Mouse (Mus musculus) splenic B cell, adult 2 months (primary cell): Measurements from ENCODE around the gene Wdcp.
"Not testable (repeated sequence)": the region's sequence is repeated elsewhere in the genome, so short reads cannot be mapped to it uniquely, and the experiment has no call there.

ENCODE experiments used
- DNase-seq: peaks from one replicate; pipeline ENCODE4 v3.0.0-alpha.2; 2011; ENCODE audit warnings: low read depth, low spot score
- H3K27me3 ChIP-seq: 2 replicates; pipeline ENCODE4 v1.6.1; 2012; ENCODE audit warnings: mild to moderate bottlenecking, low read length, moderate library complexity, mixed read lengths; ENCODE audit not compliant: control insufficient read depth, poor library complexity, insufficient read depth, severe bottlenecking
- H3K36me3 ChIP-seq: 2 replicates; pipeline ENCODE4 v1.6.1; 2012; ENCODE audit warnings: mild to moderate bottlenecking, low read length, moderate library complexity, mixed read lengths; ENCODE audit not compliant: control insufficient read depth, poor library complexity, insufficient read depth, severe bottlenecking

Gene Wdcp

GRCm38 (mm10) chr12:4879048-4879447, 35.9 kb downstream of the Wdcp start:
- DNase-seq = peak; percentile 40
- no peaks in the 10 kb centered on the region for H3K27me3 ChIP-seq

GRCm38 (mm10) chr12:4882086-4882485, 39.0 kb downstream of the Wdcp start:
- DNase-seq = no peak
- Histone ChIP-seq H3K27me3 (no peaks in the 10 kb centered on the region), H3K36me3 (peaks cover 3% of the 10 kb centered on the region)

More at GRCm38 (mm10) chr12:4879048-4879447, 35.9 kb downstream of the Wdcp start:
- peaks cover 3% of the 10 kb centered on the region for H3K36me3 ChIP-seq

DNA sequence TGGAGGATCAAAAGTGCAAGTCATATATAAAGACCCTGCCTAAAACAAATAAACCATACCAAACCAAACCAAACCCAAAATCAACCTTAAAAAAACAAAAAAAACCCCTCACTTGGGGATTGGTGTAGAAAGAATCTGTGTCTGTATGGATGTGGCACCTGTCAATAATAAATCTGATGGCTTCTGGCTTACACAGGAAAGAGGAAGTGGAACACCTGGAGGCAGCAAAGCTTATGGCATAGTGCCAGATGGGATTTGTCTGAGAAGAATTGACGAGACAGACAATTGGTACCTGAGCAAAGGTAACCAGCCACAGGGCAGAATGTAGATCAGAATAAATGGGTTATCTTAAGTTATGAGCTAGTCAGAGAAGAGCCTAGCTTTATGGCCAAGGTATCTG, 42.0 kb downstream of the Wdcp start:
- peak; percentile 39 for DNase-seq
- Histone ChIP-seq H3K36me3 (peaks cover 5% of the 10 kb centered on the region), H3K27me3 (no peaks in the 10 kb centered on the region)

GRCm38 (mm10) chr12:4886581-4886980, 43.5 kb downstream of the Wdcp start:
- not testable (repeated sequence) for H3K36me3 ChIP-seq, DNase-seq, H3K27me3 ChIP-seq

DNA sequence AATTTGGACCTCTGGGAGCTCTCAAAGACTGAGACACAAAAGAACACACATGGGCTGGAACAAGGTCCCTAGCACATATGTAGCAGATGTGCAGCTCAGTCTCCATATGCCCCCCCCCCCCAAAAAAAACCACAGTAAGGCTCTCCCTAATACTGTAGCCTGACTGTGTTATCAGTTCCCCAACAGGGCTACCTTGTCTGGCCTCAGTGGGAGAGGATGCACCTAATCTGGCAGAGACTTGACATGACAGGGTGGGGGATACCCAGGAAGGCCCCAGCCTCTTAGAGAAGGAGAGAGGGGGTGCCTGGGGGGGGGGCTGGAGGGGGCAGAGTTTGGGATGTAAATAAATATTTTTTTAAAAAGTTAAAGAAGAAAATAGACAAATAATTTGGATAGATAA, 45.6 kb downstream of the Wdcp start:
- no peak for DNase-seq
- Histone ChIP-seq H3K27me3 (no peaks in the 10 kb centered on the region), H3K36me3 (peaks cover 8% of the 10 kb centered on the region; the same call in 1 of the 2 replicates)

GRCm38 (mm10) chr12:4889251-4889650, 46.1 kb downstream of the Wdcp start:
- Histone ChIP-seq H3K36me3 (peaks cover 8% of the 10 kb centered on the region; the same call in 1 of the 2 replicates), H3K27me3 (no peaks in the 10 kb centered on the region)
- DNase-seq = no peak

DNA sequence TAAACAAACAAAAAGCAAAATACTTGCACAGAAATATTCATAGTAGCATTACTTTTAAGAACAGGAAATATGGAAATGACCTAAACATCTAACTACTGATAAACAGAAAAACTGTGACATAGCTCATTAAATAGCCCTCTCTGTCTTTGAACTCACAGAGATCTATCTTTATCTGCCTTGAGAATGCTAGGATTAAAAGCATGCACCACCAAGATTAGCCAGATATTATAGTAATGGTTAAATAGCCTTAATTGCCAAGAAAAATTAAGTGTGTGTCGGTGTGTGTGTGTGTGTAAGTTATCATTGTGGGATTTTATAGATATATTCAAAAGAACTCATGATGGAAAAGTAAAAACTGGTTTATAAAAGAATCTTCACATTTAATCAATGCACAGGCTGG, 46.8 kb downstream of the Wdcp start:
- DNase-seq = no peak
- Histone ChIP-seq H3K36me3 (peaks cover 8% of the 10 kb centered on the region; the same call in 1 of the 2 replicates), H3K27me3 (no peaks in the 10 kb centered on the region)

GRCm38 (mm10) chr12:4898024-4898423, 54.9 kb downstream of the Wdcp start:
- Histone ChIP-seq H3K27me3 (no peaks in the 10 kb centered on the region), H3K36me3 (peaks cover 2% of the 10 kb centered on the region; the same call in 1 of the 2 replicates)
- no peak for DNase-seq

- no peaks in the 10 kb centered on the region for H3K36me3 ChIP-seq
- no peaks in the 10 kb centered on the region for H3K27me3 ChIP-seq
- peak; percentile 25 for DNase-seq
Measured at GRCm38 (mm10) chr12:4905946-4906345, 62.8 kb downstream of the Wdcp start.

GRCm38 (mm10) chr12:4906476-4906875, 63.4 kb downstream of the Wdcp start:
- DNase-seq = no peak
- Histone ChIP-seq H3K27me3 (no peaks in the 10 kb centered on the region), H3K36me3 (no peaks in the 10 kb centered on the region)

DNA sequence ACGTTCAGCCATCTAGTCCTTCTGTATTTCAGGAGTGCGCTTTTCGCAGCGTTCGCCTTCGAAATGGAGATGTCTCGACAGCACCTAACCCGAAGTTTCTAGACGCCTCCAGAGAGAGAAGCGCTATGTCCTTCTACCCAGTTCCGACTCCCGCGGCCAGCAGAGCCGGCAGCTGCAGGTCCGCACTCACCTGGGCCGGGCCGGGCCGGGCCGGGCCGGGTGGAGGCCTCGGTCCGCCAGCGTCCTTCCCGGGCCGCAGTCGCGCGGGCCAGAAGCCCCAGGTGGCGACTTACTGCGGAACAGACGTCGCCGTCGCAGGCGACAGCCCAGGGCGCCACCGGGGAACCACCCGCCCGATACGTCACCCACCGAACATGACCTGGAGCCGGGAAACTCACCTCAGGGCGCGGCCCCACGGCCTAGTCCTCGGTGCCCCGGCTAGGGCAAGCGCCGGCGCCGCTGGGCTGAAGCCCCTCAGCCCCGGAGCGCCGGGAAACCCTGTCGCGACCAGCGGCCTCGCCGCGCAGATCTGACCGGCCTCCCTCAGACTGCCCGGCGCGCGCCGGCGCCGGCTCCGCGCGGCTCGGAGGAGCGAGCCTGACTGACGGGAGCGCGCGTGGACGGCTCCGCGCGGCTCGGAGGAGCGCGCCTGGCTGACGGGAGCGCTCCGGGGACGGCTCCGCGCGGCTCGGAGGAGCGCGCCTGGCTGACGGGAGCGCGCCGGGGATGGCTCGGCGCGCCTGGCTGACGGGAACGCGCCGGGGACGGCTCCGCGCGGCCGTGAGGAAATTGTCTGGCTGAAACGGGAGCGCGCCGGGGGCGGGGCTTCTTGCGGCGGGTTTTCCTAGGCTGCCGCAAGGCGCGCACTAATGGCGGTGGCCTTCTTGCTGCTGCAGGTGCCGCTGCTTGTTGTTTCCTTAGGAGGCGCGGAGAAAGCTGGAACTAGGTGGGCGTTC, 64.1 kb downstream of the Wdcp start, which contains the start of gene Ubxn2a:
Gene Ubxn2a, minus strand, starts transcription at position 755 of the 956 bp plus-strand sequence.
- no peaks in the 10 kb centered on the region for H3K36me3 ChIP-seq
- no peaks in the 10 kb centered on the region for H3K27me3 ChIP-seq
- DNase-seq = peak; percentile 95

GRCm38 (mm10) chr12:4908391-4908790, 65.3 kb downstream of the Wdcp start:
- DNase-seq = no peak
- Histone ChIP-seq H3K27me3 (no peaks in the 10 kb centered on the region), H3K36me3 (no peaks in the 10 kb centered on the region)
